Mouse (Mus musculus) right cerebral cortex, postnatal 10 days (tissue): ENCODE results near the gene Dclre1a.
"Not testable (repeated sequence)": the region's sequence is repeated elsewhere in the genome, so short reads cannot be mapped to it uniquely, and the experiment has no call there.

ENCODE experiments used
- DNase-seq, 2 experiments: peaks; one replicate each; pipeline ENCODE4 v3.0.0; 2021; ENCODE audit warnings: low spot score in 2 of 2

Dclre1a gene

GRCm38 (mm10) chr19:56548230-56549032 lies 409 bp upstream of the Dclre1a start, which contains the start of gene Nhlrc2:
Gene Nhlrc2, plus strand, starts transcription at chr19:56548261.
- peak; percentile 80 to 84 for DNase-seq

DNA sequence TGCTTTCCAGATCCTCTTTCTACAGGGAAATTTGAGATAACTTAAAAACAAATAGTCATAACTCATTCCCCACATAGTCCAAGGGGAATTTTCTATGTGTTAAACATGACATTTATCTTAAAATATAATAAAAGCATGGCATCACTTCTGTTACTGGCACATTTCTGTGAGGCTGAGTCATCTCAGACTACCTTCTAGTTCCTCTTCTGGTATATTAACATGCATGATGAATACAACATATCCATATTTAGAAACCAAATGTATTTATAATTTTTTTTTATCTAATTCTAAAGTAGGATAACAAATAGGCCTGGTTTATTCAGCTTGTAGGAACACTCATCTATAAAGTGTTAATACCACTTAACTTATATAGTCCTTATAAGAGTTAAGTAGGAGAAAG lies 2.0 kb downstream of the Dclre1a start:
- DNase-seq, result no peak

- no peak for DNase-seq
These were observed 3.2 kb downstream of the Dclre1a start for GRCm38 (mm10) chr19:56544681-56545388.

GRCm38 (mm10) chr19:56543320-56543719 lies 4.7 kb downstream of the Dclre1a start:
- no peak for DNase-seq

DNA sequence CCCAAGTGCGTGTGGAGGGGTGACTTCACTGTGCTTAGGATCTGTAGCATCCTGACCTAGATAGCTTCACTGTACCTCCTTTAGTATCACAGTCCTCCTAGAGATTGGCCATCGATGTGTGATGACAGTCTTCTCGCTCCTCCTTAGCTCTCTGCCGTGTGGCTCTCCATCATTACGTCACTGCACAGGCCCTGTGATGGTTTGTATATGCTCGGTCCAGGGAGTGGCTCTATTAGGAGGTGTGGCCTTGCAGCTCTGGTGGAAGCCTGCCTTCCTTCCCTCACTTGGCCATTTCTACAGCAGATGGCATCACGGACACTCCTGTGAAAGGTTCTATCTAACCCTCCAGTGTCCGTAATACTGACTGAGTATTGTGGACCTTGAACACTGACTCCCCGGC lies 12.3 kb downstream of the Dclre1a start:
- no peak for DNase-seq

- DNase-seq, result no peak
These were observed 13.0 kb downstream of the Dclre1a start for GRCm38 (mm10) chr19:56535064-56535463.

- DNase-seq, result no peak
These were observed 13.7 kb downstream of the Dclre1a start for GRCm38 (mm10) chr19:56534337-56534736.

- no peak for DNase-seq
These were observed 14.5 kb downstream of the Dclre1a start for GRCm38 (mm10) chr19:56533291-56534071.

DNA sequence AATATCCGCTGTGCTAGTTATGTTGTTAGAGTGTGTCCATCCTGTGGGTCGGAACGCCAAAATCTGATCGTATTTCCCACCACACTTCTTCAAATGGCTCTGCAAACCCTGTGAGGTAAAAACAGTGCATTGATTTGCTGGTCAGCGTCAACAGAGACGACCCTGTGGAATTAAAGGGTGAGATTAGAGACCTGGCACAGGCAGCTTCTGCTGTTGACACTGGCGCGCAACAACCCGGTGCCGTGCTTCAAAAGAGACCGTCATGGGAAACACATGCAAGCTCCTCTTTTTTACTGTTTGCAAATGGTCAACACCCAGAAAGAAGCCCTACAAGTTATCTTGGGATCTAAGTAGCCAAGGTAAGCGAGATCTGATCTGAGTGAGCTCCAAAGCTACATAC lies 16.8 kb downstream of the Dclre1a start:
- no peak for DNase-seq

- not testable (repeated sequence) for DNase-seq
These were observed 17.5 kb downstream of the Dclre1a start for GRCm38 (mm10) chr19:56530529-56530928.

DNA sequence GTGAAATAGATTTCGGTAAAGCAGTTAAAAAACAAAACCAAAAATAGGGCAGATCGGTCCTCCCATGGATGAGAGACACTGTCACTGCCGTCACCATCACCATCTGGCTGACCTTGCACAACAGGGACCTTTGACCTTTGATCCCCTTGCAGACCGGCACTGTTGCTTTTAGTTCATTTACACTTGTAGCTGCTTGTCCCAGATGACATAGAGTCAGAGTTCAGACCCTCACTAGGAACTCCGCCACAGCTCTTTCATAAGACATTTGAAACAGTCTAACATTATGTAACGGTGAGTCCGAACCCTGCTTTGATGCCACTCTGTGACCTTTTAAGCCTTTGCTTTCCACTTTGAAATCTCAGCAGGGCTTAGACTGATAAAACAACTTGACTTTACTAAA lies 28.6 kb downstream of the Dclre1a start:
- DNase-seq, result not testable (repeated sequence)

DNA sequence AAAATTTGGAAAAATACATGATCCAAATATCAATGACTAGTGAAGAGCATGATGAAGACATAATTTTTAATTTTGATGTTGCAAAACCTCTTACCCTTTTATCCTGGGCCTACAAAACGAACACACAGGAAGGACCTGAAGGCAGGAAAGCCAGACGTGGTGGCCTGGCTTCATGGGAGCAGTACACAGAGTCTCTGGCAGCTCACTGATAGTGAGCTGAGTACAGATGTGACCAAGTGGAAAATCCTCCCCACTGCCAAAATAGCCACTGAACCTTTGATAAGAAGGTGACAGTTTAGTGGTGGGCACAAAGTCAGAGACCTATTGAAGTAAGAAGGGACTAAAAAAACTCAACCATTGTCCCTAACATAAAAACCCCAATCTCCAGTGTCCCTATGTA lies 34.5 kb downstream of the Dclre1a start:
- not testable (repeated sequence) for DNase-seq

- DNase-seq, result not testable (repeated sequence)
These were observed 36.8 kb downstream of the Dclre1a start for GRCm38 (mm10) chr19:56511207-56511606.

GRCm38 (mm10) chr19:56503525-56503924 lies 44.5 kb downstream of the Dclre1a start:
- DNase-seq, result not testable (repeated sequence)

DNA sequence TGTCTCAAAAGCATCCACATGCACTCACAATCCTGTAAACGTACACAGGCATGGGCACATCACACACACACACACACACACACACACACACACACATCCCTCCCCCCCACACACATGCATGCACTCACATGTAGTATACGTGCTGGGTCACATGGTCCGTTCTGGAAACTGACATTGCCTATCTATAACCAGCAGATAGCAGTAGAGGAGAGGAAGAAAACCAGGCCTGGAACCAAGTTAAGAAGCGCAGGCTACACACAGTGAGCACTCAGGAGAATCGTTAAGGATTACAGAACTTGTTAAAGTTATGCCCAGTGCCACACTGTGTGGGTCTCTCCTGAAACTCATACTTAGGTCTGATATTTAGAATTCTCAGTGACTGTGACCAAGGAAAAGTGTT lies 45.0 kb downstream of the Dclre1a start:
- not testable (repeated sequence) for DNase-seq

DNA sequence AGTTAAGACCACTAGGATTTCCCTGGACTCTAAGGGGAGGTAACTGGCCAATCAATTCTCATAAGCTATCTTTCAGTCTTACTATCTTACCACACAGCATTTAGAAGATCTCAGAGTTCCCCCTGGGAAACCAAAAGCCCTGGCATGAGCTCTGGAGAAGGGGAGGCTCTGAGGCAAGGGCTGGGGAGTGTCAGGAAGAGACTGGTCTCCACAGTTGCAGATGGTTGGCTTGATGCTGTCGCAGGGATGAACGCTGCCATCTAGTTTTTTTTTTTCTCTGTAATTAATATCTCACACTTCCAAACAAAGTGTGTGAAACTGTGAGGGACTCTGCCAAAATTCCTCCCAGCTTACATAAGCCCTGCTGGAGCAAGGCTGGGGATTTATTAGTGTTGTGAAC lies 53.9 kb downstream of the Dclre1a start:
- not testable (repeated sequence) for DNase-seq

GRCm38 (mm10) chr19:56489601-56490000 lies 58.4 kb downstream of the Dclre1a start:
- no peak for DNase-seq

DNA sequence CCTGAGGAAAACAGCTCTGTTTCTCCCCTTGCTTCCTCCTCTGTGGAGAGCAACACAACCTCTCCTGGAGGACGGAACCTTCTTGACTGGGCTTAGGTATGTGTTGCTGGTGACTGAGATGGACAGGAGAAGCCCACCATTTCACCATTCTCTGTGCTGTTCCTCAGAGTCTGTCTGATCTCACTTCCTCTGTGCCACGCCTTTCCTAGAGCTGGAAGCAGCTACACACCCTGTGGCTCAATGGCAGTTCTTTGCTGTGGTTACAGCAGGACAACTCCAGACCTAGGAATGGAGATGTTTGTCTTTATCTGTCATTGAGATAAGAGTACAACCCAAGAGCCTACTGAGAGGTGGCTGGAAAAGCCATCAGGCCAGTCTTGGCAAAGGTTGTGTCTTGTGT lies 60.7 kb downstream of the Dclre1a start:
- no peak for DNase-seq

GRCm38 (mm10) chr19:56486926-56487325 lies 61.1 kb downstream of the Dclre1a start:
- DNase-seq, result no peak

DNA sequence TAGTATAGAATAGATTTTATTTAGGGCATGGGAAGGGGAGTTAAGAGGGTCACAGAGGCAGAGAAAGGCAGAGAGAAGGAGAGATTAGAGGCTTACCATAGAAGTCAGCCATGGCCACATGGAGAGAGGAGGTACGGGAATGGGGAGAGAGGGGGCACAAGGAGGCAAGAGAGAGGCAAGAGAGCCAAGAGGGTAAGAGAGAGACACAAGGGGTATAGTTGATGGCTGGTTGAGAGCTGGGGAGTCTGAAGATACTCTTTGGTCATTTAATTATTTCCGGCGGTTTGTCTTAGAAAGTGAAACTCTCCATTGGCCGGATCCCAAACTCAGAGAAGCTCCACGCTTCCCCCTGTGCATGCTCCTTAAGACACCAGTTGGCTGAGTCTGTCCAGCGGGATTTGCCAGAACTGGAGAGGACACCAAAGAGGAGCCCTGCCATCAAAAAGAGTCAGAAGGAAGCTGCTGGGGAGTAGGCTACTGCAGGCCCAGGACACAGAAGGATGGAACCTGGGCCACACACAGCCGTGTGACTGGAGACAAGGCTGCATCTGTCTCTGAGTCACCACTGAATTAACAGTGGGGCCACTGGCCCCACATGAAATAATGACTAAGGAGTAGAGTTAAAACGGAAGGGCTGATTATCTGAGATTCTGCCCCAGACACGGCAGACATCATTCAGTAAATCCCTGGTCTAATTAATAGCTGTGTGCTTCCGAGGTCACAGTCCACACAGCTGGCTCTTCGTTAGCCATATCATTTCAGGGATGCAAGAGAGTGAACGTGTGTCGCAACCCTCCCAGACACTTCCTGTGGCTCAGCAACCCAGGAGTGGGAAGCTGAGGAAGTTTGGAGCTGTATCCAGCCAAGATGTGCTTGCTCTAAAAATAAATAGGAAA lies 62.4 kb downstream of the Dclre1a start:
- DNase-seq, result no peak
